Mouse (Mus musculus): ENCODE measurements around the gene Mta1. TPM values are rescaled to one million over a fixed set of nuclear protein-coding genes. Genes with fewer than 3 reads are reported as not detected.
A peak's percentile ranks its signal among the peaks of the same experiment; 100 is the strongest.

Gene Mta1
- polyA plus RNA-seq, 1 experiment from 2014 or later, result 15.5 TPM

- H3K27ac ChIP-seq (replicated peaks in 1 of 2; ENCODE audit: control insufficient read depth in 1 of 2, insufficient read depth in 1 of 2, low read depth in 2 of 2, low read length in 2 of 2), result no peak overlapping the region
- H3K27me3 ChIP-seq (ENCODE audit: control insufficient read depth, insufficient read depth, low read length), result no peaks in the 10 kb centered on the region
- no peak overlapping the region for H3K4me2 ChIP-seq (ENCODE audit: low read length)
- peaks cover 11% of the 10 kb centered on the region for H3K36me3 ChIP-seq (ENCODE audit: control insufficient read depth, insufficient read depth, low read length)
- WGBS, result 72% methylated on average over 9 of the region's 9 CpGs
- no peak for ATAC-seq (ENCODE audit: insufficient number of reproducible peaks, insufficient read depth, low FRiP score, low read depth)
- no peaks in the 10 kb centered on the region for H3K9me3 ChIP-seq (ENCODE audit: control insufficient read depth, low read length)
- no peak overlapping the region for H3K9ac ChIP-seq (ENCODE audit: low read length)
- H3K4me3 ChIP-seq (ENCODE audit: control insufficient read depth in 1 of 2, insufficient read depth in 1 of 2, low read depth in 1 of 2, low read length in 2 of 2), result no peak overlapping the region
- peaks cover 0 to 2% of the 10 kb centered on the region in 2 experiments; a peak in 1 of 4 replicates for H3K4me1 ChIP-seq (ENCODE audit: control insufficient read depth in 2 of 2, insufficient read depth in 2 of 2, low read length in 2 of 2)
Measured at GRCm38 (mm10) chr12:113168031-113168536, 70.0 kb downstream of the Mta1 start.

- Histone ChIP-seq H3K27ac (replicated peaks in 1 of 2; ENCODE audit: control insufficient read depth in 1 of 2, insufficient read depth in 1 of 2, low read depth in 2 of 2, low read length in 2 of 2) (no peak overlapping the region), H3K4me1 (ENCODE audit: control insufficient read depth in 2 of 2, insufficient read depth in 2 of 2, low read length in 2 of 2) (no peaks in the 10 kb centered on the region), H3K9me3 (ENCODE audit: control insufficient read depth, low read length) (no peaks in the 10 kb centered on the region), H3K36me3 (ENCODE audit: control insufficient read depth, insufficient read depth, low read length) (no peaks in the 10 kb centered on the region), H3K4me3 (ENCODE audit: control insufficient read depth in 1 of 2, insufficient read depth in 1 of 2, low read depth in 1 of 2, low read length in 2 of 2) (no peak overlapping the region), H3K9ac (ENCODE audit: low read length) (no peak overlapping the region), H3K27me3 (ENCODE audit: control insufficient read depth, insufficient read depth, low read length) (no peaks in the 10 kb centered on the region), H3K4me2 (ENCODE audit: low read length) (no peak overlapping the region)
- no peak for ATAC-seq (ENCODE audit: insufficient number of reproducible peaks, insufficient read depth, low FRiP score, low read depth)
- WGBS, result 84% methylated on average over 18 of the region's 18 CpGs
Measured at GRCm38 (mm10) chr12:113176960-113177725, 79.1 kb downstream of the Mta1 start.

DNA sequence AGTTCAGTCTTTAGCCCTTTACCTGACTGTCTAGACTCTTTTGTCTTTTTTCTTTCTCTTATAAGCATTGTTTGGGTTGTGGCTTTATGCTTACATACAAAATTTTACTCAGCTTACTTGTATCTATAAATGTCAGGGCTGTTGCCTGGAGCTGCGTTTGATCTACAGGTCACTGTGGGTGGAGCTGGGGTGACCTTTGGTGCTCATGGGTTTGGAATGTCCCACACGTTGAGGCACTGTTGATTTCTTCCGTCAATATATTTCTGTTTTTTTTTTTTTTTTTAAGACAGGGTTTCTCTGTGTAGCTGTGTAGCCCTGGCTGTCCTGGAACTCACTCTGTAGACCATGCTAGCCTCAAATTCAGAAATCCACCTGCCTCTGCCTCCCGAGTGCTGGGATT is 82.9 kb downstream of the Mta1 start:
- H3K9me3 ChIP-seq (ENCODE audit: control insufficient read depth, low read length), result no peaks in the 10 kb centered on the region
- ATAC-seq (ENCODE audit: insufficient number of reproducible peaks, insufficient read depth, low FRiP score, low read depth), result no peak
- 53% methylated on average over 4 of the region's 4 CpGs for WGBS
- no peaks in the 10 kb centered on the region for H3K36me3 ChIP-seq (ENCODE audit: control insufficient read depth, insufficient read depth, low read length)
- H3K4me3 ChIP-seq (ENCODE audit: control insufficient read depth in 1 of 2, insufficient read depth in 1 of 2, low read depth in 1 of 2, low read length in 2 of 2), result no peak overlapping the region
- no peak overlapping the region for H3K4me2 ChIP-seq (ENCODE audit: low read length)
- H3K4me1 ChIP-seq (ENCODE audit: control insufficient read depth in 2 of 2, insufficient read depth in 2 of 2, low read length in 2 of 2), result peaks cover 2 to 7% of the 10 kb centered on the region in 2 experiments; a peak in 1 of 4 replicates
- H3K9ac ChIP-seq (ENCODE audit: low read length), result no peak overlapping the region
- no peak overlapping the region for H3K27ac ChIP-seq (replicated peaks in 1 of 2; ENCODE audit: control insufficient read depth in 1 of 2, insufficient read depth in 1 of 2, low read depth in 2 of 2, low read length in 2 of 2)
- peaks cover 17% of the 10 kb centered on the region for H3K27me3 ChIP-seq (ENCODE audit: control insufficient read depth, insufficient read depth, low read length)

DNA sequence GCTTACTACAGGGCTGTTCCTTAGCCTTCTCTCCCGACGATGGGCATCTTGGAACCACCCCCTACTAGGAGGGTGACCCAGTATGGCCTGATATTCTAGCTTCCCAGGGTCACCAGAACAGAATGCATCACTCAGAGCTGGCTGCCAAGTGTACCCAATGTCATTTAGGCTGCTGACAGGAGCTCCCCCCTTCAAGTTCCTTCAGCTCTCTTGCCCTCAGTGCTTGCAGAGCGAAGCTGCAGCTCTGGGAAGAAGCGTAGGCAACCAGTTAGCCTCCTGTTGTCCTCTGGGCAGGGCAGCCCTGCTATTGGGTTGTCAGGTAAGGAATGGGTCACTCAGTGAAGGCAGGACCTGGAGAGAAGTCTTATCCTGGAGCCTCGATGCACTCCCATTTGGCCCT is 86.9 kb downstream of the Mta1 start:
- Histone ChIP-seq H3K4me3 (ENCODE audit: control insufficient read depth in 1 of 2, insufficient read depth in 1 of 2, low read depth in 1 of 2, low read length in 2 of 2) (no peak overlapping the region), H3K27ac (replicated peaks in 1 of 2; ENCODE audit: control insufficient read depth in 1 of 2, insufficient read depth in 1 of 2, low read depth in 2 of 2, low read length in 2 of 2) (no peak overlapping the region), H3K9ac (ENCODE audit: low read length) (no peak overlapping the region), H3K27me3 (ENCODE audit: control insufficient read depth, insufficient read depth, low read length) (peaks cover 48% of the 10 kb centered on the region), H3K4me2 (ENCODE audit: low read length) (no peak overlapping the region), H3K9me3 (ENCODE audit: control insufficient read depth, low read length) (no peaks in the 10 kb centered on the region), H3K4me1 (ENCODE audit: control insufficient read depth in 2 of 2, insufficient read depth in 2 of 2, low read length in 2 of 2) (peaks cover 4 to 24% of the 10 kb centered on the region in 2 experiments; a peak in 3 of 4 replicates), H3K36me3 (ENCODE audit: control insufficient read depth, insufficient read depth, low read length) (no peaks in the 10 kb centered on the region)
- WGBS, result 51% methylated on average over 5 of the region's 5 CpGs
- no peak for ATAC-seq (ENCODE audit: insufficient number of reproducible peaks, insufficient read depth, low FRiP score, low read depth)

GRCm38 (mm10) chr12:113185442-113186291 is 87.6 kb downstream of the Mta1 start, which contains the start of gene Tmem121:
TSS of gene Tmem121 (plus strand) at chr12:113185930.
- peak within 1 kb of the TSS; percentile 56 to 59 for H3K4me3 ChIP-seq (ENCODE audit: control insufficient read depth in 1 of 2, insufficient read depth in 1 of 2, low read depth in 1 of 2, low read length in 2 of 2)
- H3K27me3 ChIP-seq (ENCODE audit: control insufficient read depth, insufficient read depth, low read length), result peaks cover 48% of the 10 kb centered on the region
- ATAC-seq (ENCODE audit: insufficient number of reproducible peaks, insufficient read depth, low FRiP score, low read depth), result no peak
- H3K27ac ChIP-seq (replicated peaks in 1 of 2; ENCODE audit: control insufficient read depth in 1 of 2, insufficient read depth in 1 of 2, low read depth in 2 of 2, low read length in 2 of 2), result no peak within 1 kb of the TSS
- peaks cover 4 to 24% of the 10 kb centered on the region in 2 experiments; a peak in 3 of 4 replicates for H3K4me1 ChIP-seq (ENCODE audit: control insufficient read depth in 2 of 2, insufficient read depth in 2 of 2, low read length in 2 of 2)
- peak within 1 kb of the TSS; percentile 88 for H3K4me2 ChIP-seq (ENCODE audit: low read length)
- WGBS, result 2% methylated on average over 63 of the region's 63 CpGs
- H3K9ac ChIP-seq (ENCODE audit: low read length), result peak within 1 kb of the TSS; percentile 64
- no peaks in the 10 kb centered on the region for H3K9me3 ChIP-seq (ENCODE audit: control insufficient read depth, low read length)
- H3K36me3 ChIP-seq (ENCODE audit: control insufficient read depth, insufficient read depth, low read length), result no peaks in the 10 kb centered on the region

DNA sequence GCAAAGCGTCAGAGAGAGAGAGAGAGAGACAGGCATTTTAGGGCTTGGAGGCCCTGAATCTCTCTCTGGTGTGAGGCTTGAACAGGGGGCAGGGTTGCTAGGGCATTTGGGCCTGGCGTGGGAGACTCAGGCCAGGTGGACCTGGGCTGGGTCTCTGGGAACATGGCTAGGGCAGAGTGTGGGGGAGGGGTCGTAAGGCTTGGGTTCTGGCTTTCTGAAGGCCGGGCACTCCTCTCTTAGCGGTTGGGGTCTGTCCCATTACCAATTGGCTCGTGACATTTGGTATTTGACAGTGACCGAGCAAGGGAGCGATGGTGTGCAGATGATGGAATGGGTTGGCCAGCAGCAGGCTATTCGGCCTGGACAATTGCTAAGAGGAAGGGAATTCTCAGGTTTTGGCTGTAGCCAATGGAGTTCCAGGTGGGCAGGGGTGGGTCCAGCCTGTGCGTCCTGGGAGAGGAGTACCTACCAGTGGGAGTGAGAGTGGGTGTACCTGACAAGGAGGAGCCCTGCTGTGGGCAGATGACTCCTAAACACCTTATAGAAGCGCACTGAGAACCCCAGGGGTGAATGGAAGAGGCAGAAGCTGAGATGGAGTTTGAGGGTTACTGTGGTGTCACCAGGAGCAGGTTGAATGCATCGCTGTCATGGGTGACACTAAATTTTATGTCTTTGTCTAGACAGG is 88.4 kb downstream of the Mta1 start:
- Histone ChIP-seq H3K4me3 (ENCODE audit: control insufficient read depth in 1 of 2, insufficient read depth in 1 of 2, low read depth in 1 of 2, low read length in 2 of 2) (peak overlapping the region; percentile 56 to 59), H3K9me3 (ENCODE audit: control insufficient read depth, low read length) (no peaks in the 10 kb centered on the region), H3K4me1 (ENCODE audit: control insufficient read depth in 2 of 2, insufficient read depth in 2 of 2, low read length in 2 of 2) (peaks cover 4 to 24% of the 10 kb centered on the region in 2 experiments; a peak in 3 of 4 replicates), H3K9ac (ENCODE audit: low read length) (peak overlapping the region; percentile 64), H3K4me2 (ENCODE audit: low read length) (peak overlapping the region; percentile 88), H3K27ac (replicated peaks in 1 of 2; ENCODE audit: control insufficient read depth in 1 of 2, insufficient read depth in 1 of 2, low read depth in 2 of 2, low read length in 2 of 2) (no peak overlapping the region), H3K36me3 (ENCODE audit: control insufficient read depth, insufficient read depth, low read length) (no peaks in the 10 kb centered on the region), H3K27me3 (ENCODE audit: control insufficient read depth, insufficient read depth, low read length) (peaks cover 48% of the 10 kb centered on the region)
- ATAC-seq (ENCODE audit: insufficient number of reproducible peaks, insufficient read depth, low FRiP score, low read depth), result no peak
- 44% methylated on average over 12 of the region's 12 CpGs for WGBS
